Comparison of ENCODE assay signal across 35 mouse cellular contexts in the genomic region with DNA sequence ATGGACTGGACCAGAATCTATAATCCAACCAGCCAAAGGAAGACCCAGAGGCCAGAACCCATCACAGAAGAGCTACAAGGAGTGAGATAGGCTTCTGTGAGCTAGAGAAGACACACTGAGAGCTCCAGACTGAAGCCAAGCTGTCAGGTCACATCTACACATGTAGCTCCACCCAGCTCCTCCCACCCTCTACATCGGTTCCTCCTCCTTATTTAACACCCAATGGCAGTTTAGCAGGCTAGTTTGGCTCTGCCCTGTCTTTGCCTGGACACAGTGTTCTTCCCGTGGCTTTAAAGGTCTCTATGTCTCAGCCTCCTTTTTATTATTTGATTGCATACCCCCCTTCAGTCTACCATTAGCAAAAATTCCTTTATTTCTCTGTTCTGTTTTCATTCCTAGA. TPM values are rescaled to one million over a fixed set of nuclear protein-coding genes. Genes with fewer than 3 reads are reported as not detected.
A peak's percentile ranks its signal among the peaks of the same experiment; 100 is the strongest.
DNase-seq lines count a peak whose midpoint lies in the region; ATAC-seq and TF ChIP-seq lines count a peak whose summit lies in the region.
"Had no signal": no experiment of that assay in that cellular context is flagged by ENCODE, and none has a peak within 500 bp of the region (broad histone marks: within the 10 kb centered on the region; RNA-seq: fewer than 3 reads in every experiment).

No protein-coding gene starts in this region.

- 18% methylated on average over 2 of the region's 2 CpGs for WGBS in lung, postnatal 0 days

- no peaks in the 10 kb centered on the region for H3K36me3 ChIP-seq in lung, postnatal 0 days (ENCODE audit: insufficient read depth, low read length)
- H3K36me3 ChIP-seq: embryonic facial prominence, embryonic 13.5 days; heart, embryonic 12.5 days; hindbrain, embryonic 13.5 days; neural tube, embryonic 13.5 days had no signal

- no peak for TF ChIP-seq CTCF in lung, postnatal 0 days (IDR thresholded peaks at IDR 0.05)

- no peak overlapping the region for H3K4me3 ChIP-seq in lung, postnatal 0 days (ENCODE audit: low read depth, low read length)
- H3K4me3 ChIP-seq: embryonic facial prominence, embryonic 13.5 days; erythroblast, embryonic 14.5 days; forebrain, embryonic 13.5 days; heart, adult 2 months; heart, embryonic 12.5 days; hindbrain, embryonic 13.5 days; neural tube, embryonic 13.5 days had no signal

- ATAC-seq in lung, postnatal 0 days, result no peak
- peak; percentile 30 for ATAC-seq in erythroblast, adult 5-6 weeks (replicated peaks; ENCODE audit: low FRiP score, poor library complexity, severe bottlenecking)
- ATAC-seq in megakaryocyte progenitor cell, adult 5-6 weeks (replicated peaks; ENCODE audit: poor library complexity), result peak; percentile 57; the same call in 1 of the 2 replicates
- ATAC-seq: CD4-positive, CD25-positive, alpha-beta regulatory T cell, adult 4 months; forebrain, embryonic 13.5 days; intestine, embryonic 16.5 days had no signal

- TF ChIP-seq EP300 in lung, postnatal 0 days (IDR thresholded peaks at IDR 0.05), result no peak

- no peak overlapping the region for H3K4me2 ChIP-seq in lung, postnatal 0 days (replicated peaks; ENCODE audit: low read depth, low read length)
- H3K4me2 ChIP-seq: embryonic facial prominence, embryonic 13.5 days; forebrain, embryonic 13.5 days; heart, embryonic 12.5 days; hindbrain, embryonic 13.5 days; neural tube, embryonic 13.5 days had no signal

- H3K9ac ChIP-seq in lung, postnatal 0 days (replicated peaks; ENCODE audit: low read depth), result no peak overlapping the region
- H3K9ac ChIP-seq: embryonic facial prominence, embryonic 13.5 days; forebrain, embryonic 13.5 days; heart, embryonic 12.5 days; hindbrain, embryonic 13.5 days; liver, embryonic 14.5 days; neural tube, embryonic 13.5 days had no signal

- no peaks in the 10 kb centered on the region for H3K4me1 ChIP-seq in lung, postnatal 0 days (ENCODE audit: insufficient read depth, low read depth, low read length)
- H3K4me1 ChIP-seq: forebrain, embryonic 13.5 days; heart, embryonic 12.5 days; hindbrain, embryonic 13.5 days; neural tube, embryonic 13.5 days had no signal

- H3K9me3 ChIP-seq in lung, postnatal 0 days (ENCODE audit: low read length), result no peaks in the 10 kb centered on the region
- H3K9me3 ChIP-seq: embryonic facial prominence, embryonic 13.5 days; forebrain, embryonic 13.5 days; heart, embryonic 12.5 days; hindbrain, embryonic 13.5 days; neural tube, embryonic 13.5 days had no signal

- no peak overlapping the region for H3K27ac ChIP-seq in lung, postnatal 0 days (ENCODE audit: low read length)
- H3K27ac ChIP-seq: embryonic facial prominence, embryonic 13.5 days; forebrain, embryonic 13.5 days; heart, adult 2 months; hindbrain, embryonic 13.5 days; kidney, postnatal 0 days; liver, embryonic 14.5 days; neural tube, embryonic 13.5 days had no signal

- H3K27me3 ChIP-seq in lung, postnatal 0 days (replicated peaks; ENCODE audit: insufficient read depth, low read length), result no peaks in the 10 kb centered on the region
- H3K27me3 ChIP-seq: embryonic facial prominence, embryonic 13.5 days; forebrain, embryonic 13.5 days; heart, embryonic 12.5 days; hindbrain, embryonic 13.5 days; neural tube, embryonic 13.5 days had no signal

- DNase-seq in lung, postnatal 36 days, result peak; percentile 7
- DNase-seq in lung, postnatal 0 days (ENCODE audit: low spot score), result no peak
- no peak for DNase-seq in cerebellum, postnatal 14 days
- DNase-seq in frontal cortex, postnatal 10 days (ENCODE audit: low spot score in 2 of 2), result no peak
- DNase-seq in thymus, postnatal 0 days (ENCODE audit: low spot score), result no peak
- DNase-seq: adrenal gland, postnatal 14 days; cerebellum, adult 11-12 months; cerebellum, adult 9-11 months; gastrocnemius, postnatal 25 days; heart, adult 2 months; heart, postnatal 4 days; kidney, adult 8-10 months; kidney, postnatal 4 days; lung, adult 2 months; lung, postnatal 14 days had no signal

RNA-seq across cellular contexts. Expression of a gene that starts 16.2 kb away (rescaled TPM):
- polyA plus RNA-seq in lung, postnatal 0 days (2015; fragmentation: Nextera tagmentation; extraction: Ambion mirVana), result not detected in 2 replicates
- total RNA-seq in erythroblast, adult 5-6 weeks (2015; ENCODE audit: low replicate concordance), result not detected in 2 replicates
- not detected in 2 replicates for total RNA-seq in erythroblast, adult 5-6 weeks (2017; ENCODE audit: low replicate concordance)
- total RNA-seq in megakaryocyte progenitor cell, adult 5-6 weeks (2015), result not detected in 2 replicates
- total RNA-seq in megakaryocyte progenitor cell, adult 5-6 weeks (2017), result not detected in 2 replicates
- not detected in 2 replicates for polyA plus RNA-seq in thymus, postnatal 0 days (2015; fragmentation: Nextera tagmentation; extraction: Ambion mirVana)
- total RNA-seq: adrenal gland, postnatal 14 days; common myeloid progenitor, adult 5-6 weeks; gastrocnemius, postnatal 25 days; heart, adult 2 months; heart, postnatal 4 days; layer of hippocampus, adult 8-10 months; layer of hippocampus, postnatal 25 days; left cerebral cortex, adult 8-10 months; left cerebral cortex, postnatal 36 days; midbrain, postnatal 0 days had no signal
- polyA plus RNA-seq: CD4-positive, CD25-positive, alpha-beta regulatory T cell, adult 4 months; embryonic facial prominence, embryonic 13.5 days; erythroblast, embryonic 14.5 days; forebrain, embryonic 13.5 days; heart, adult 2 months; heart, embryonic 12.5 days; heart, postnatal 0 days; hindbrain, embryonic 13.5 days; intestine, embryonic 16.5 days; kidney, postnatal 0 days; limb, embryonic 14.5 days; liver, embryonic 14.5 days; lung, adult 2 months; midbrain, postnatal 0 days; neural tube, embryonic 13.5 days had no signal
